Mouse (Mus musculus): ENCODE measurements around the gene Anks1. TPM values are rescaled to one million over a fixed set of nuclear protein-coding genes. Genes with fewer than 3 reads are reported as not detected.

Anks1 gene
- 8.5 and 12.6 TPM in 2 replicates for polyA plus RNA-seq (2015; fragmentation: Nextera tagmentation; extraction: Ambion mirVana)

- peak; percentile 85 for ATAC-seq (replicated peaks; ENCODE audit: insufficient number of reproducible peaks, insufficient read depth, low FRiP score, low read depth)
- Histone ChIP-seq H3K27ac (peak within 1 kb of the TSS; percentile 91), H3K27me3 (no peaks in the 10 kb centered on the region), H3K9me3 (replicated peaks) (no peaks in the 10 kb centered on the region), H3K4me2 (peak within 1 kb of the TSS; percentile 94), H3K9ac (peak within 1 kb of the TSS; percentile 96), H3K4me1 (replicated peaks) (peaks cover 32% of the 10 kb centered on the region), H3K36me3 (peaks cover 7% of the 10 kb centered on the region; the same call in 1 of the 2 replicates), H3K4me3 (peak within 1 kb of the TSS; percentile 93)
- 1% methylated on average over 67 of the region's 78 CpGs for WGBS
Measured at GRCm38 (mm10) chr17:27908888-27909621, at the start of gene Anks1. Gene Anks1, plus strand, starts transcription at chr17:27909306.

DNA sequence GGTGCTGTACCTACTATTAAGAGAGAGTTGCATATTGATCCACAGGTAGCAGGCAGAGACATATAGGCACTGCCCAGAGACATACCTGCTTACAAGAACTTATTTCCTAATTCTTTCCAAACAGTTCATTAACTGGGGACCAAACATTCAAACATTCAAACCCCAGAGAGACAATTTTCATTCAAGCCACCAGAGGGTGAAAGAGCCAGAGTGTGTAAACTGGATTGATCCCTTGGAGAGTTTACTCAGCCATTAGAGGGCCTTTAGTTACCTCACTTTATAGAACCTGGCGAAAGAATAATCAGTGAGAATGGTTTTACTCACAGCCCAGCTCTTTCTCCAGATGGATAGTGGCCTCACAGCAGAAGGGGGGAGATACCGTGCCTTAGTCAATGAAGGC, 43.6 kb upstream of the Anks1 start:
- Histone ChIP-seq H3K9me3 (replicated peaks) (no peaks in the 10 kb centered on the region), H3K4me2 (no peak overlapping the region), H3K4me1 (replicated peaks) (peaks cover 8% of the 10 kb centered on the region), H3K36me3 (peaks cover 5% of the 10 kb centered on the region; the same call in 1 of the 2 replicates), H3K4me3 (no peak overlapping the region), H3K27me3 (no peaks in the 10 kb centered on the region), H3K9ac (no peak overlapping the region), H3K27ac (no peak overlapping the region)
- ATAC-seq (replicated peaks; ENCODE audit: insufficient number of reproducible peaks, insufficient read depth, low FRiP score, low read depth) = no peak
- WGBS = 84% methylated on average over 2 of the region's 2 CpGs

- Histone ChIP-seq H3K4me3 (no peak overlapping the region), H3K9ac (no peak overlapping the region), H3K27me3 (no peaks in the 10 kb centered on the region), H3K9me3 (replicated peaks) (no peaks in the 10 kb centered on the region), H3K36me3 (peaks cover 5% of the 10 kb centered on the region; the same call in 1 of the 2 replicates), H3K4me1 (replicated peaks) (peaks cover 8% of the 10 kb centered on the region), H3K4me2 (no peak overlapping the region), H3K27ac (no peak overlapping the region)
- WGBS = 64% methylated on average over 4 of the region's 4 CpGs
- no peak for ATAC-seq (replicated peaks; ENCODE audit: insufficient number of reproducible peaks, insufficient read depth, low FRiP score, low read depth)
Measured at GRCm38 (mm10) chr17:27866737-27867136, 42.4 kb upstream of the Anks1 start.

DNA sequence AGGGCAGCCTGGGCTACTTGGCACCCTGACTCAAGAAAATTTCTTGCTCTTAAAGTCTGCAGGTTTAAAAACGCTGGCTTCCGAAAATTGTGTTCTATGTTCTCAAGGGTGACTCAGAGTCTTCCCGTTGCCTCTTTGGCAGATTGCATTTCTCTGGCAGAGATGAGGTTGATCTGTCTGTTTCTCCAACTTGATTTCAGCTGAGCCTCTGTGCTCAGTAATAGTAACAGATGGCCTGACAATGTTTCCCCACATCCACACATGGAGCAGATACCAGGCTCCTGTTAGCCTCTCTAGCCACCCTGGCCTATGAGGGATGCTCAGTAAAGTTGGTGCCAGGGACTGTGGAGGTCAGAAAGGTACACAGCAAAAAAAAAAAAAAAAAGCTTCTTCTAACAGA, 37.3 kb upstream of the Anks1 start:
- Histone ChIP-seq H3K27me3 (no peaks in the 10 kb centered on the region), H3K27ac (no peak overlapping the region), H3K9ac (no peak overlapping the region), H3K4me3 (no peak overlapping the region), H3K36me3 (peaks cover 5% of the 10 kb centered on the region; the same call in 1 of the 2 replicates), H3K9me3 (replicated peaks) (no peaks in the 10 kb centered on the region), H3K4me1 (replicated peaks) (peaks cover 12% of the 10 kb centered on the region), H3K4me2 (no peak overlapping the region)
- no peak for ATAC-seq (replicated peaks; ENCODE audit: insufficient number of reproducible peaks, insufficient read depth, low FRiP score, low read depth)
- WGBS = 87% methylated on average over 3 of the region's 3 CpGs

- no peak overlapping the region for H3K27ac ChIP-seq
- peaks cover 5% of the 10 kb centered on the region; the same call in 1 of the 2 replicates for H3K36me3 ChIP-seq
- no peak overlapping the region for H3K9ac ChIP-seq
- no peak overlapping the region for H3K4me3 ChIP-seq
- no peaks in the 10 kb centered on the region for H3K9me3 ChIP-seq (replicated peaks)
- no peak for ATAC-seq (replicated peaks; ENCODE audit: insufficient number of reproducible peaks, insufficient read depth, low FRiP score, low read depth)
- no peaks in the 10 kb centered on the region for H3K27me3 ChIP-seq
- H3K4me2 ChIP-seq = no peak overlapping the region
- 68% methylated on average over 3 of the region's 3 CpGs for WGBS
- H3K4me1 ChIP-seq (replicated peaks) = peaks cover 12% of the 10 kb centered on the region
Measured at GRCm38 (mm10) chr17:27873583-27873982, 35.5 kb upstream of the Anks1 start.

GRCm38 (mm10) chr17:27874510-27874909, 34.6 kb upstream of the Anks1 start:
- H3K36me3 ChIP-seq = peaks cover 7% of the 10 kb centered on the region; the same call in 1 of the 2 replicates
- no peak overlapping the region for H3K27ac ChIP-seq
- 44% methylated on average over 5 of the region's 5 CpGs for WGBS
- H3K27me3 ChIP-seq = no peaks in the 10 kb centered on the region
- no peak overlapping the region for H3K4me3 ChIP-seq
- no peak for ATAC-seq (replicated peaks; ENCODE audit: insufficient number of reproducible peaks, insufficient read depth, low FRiP score, low read depth)
- no peaks in the 10 kb centered on the region for H3K9me3 ChIP-seq (replicated peaks)
- peaks cover 12% of the 10 kb centered on the region for H3K4me1 ChIP-seq (replicated peaks)
- H3K4me2 ChIP-seq = no peak overlapping the region
- 0 out of 2 replicates have a peak overlapping the region, but pooled peaks have one; percentile 6 for H3K9ac ChIP-seq

- Histone ChIP-seq H3K36me3 (peaks cover 36% of the 10 kb centered on the region; the same call in 1 of the 2 replicates), H3K27ac (no peak overlapping the region), H3K9me3 (replicated peaks) (no peaks in the 10 kb centered on the region), H3K4me1 (replicated peaks) (no peaks in the 10 kb centered on the region), H3K9ac (no peak overlapping the region), H3K27me3 (no peaks in the 10 kb centered on the region), H3K4me3 (no peak overlapping the region), H3K4me2 (no peak overlapping the region)
- 62% methylated on average over 11 of the region's 11 CpGs for WGBS
- peak; percentile 31; the same call in 1 of the 2 replicates for ATAC-seq (replicated peaks; ENCODE audit: insufficient number of reproducible peaks, insufficient read depth, low FRiP score, low read depth)
Measured at GRCm38 (mm10) chr17:27881518-27881917, 27.6 kb upstream of the Anks1 start.

DNA sequence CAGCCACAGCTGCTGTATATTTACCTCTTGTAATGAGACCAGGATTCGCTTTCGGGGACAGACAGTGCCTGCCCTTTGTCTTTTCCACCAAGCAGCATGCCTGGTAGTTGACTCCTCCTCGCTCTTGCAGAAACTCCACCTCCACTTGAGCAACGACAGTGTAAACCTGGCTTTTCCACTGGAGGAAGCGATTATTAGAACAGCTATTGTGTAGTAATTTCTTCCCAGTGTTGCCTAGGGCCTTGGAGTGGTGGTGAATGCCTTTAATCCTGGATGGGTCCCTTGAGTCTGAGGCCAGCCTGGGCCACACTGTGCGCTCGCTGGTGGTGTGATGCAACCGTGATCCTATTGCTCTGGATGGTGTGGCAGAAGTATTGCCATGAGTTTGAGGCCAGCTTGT, 26.0 kb upstream of the Anks1 start:
- Histone ChIP-seq H3K27ac (no peak overlapping the region), H3K9ac (no peak overlapping the region), H3K4me1 (replicated peaks) (peaks cover 7% of the 10 kb centered on the region), H3K9me3 (replicated peaks) (no peaks in the 10 kb centered on the region), H3K27me3 (no peaks in the 10 kb centered on the region), H3K4me3 (no peak overlapping the region), H3K4me2 (no peak overlapping the region), H3K36me3 (peaks cover 52% of the 10 kb centered on the region)
- 86% methylated on average over 8 of the region's 8 CpGs for WGBS
- ATAC-seq (replicated peaks; ENCODE audit: insufficient number of reproducible peaks, insufficient read depth, low FRiP score, low read depth) = no peak

DNA sequence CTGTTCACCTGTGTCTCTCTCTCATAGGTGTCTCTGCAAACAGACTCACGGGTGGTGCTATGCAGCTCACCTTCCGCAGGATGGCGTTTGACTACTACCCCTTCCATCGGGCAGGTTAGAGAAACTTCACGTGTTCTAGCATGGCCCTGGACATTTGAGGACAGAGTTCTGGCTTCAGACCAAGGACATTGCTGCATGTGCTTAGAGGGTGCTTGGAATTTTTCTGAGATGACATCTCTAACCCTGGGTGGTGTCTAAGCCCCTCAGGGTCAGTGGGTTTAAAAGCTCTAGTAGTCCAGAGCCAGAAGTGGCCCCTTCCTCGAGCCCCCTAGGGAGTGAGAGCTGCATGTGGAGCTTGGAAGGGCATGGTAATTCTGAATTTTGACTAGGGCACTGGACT, 25.1 kb upstream of the Anks1 start:
- Histone ChIP-seq H3K4me1 (replicated peaks) (peaks cover 7% of the 10 kb centered on the region), H3K9ac (no peak overlapping the region), H3K9me3 (replicated peaks) (no peaks in the 10 kb centered on the region), H3K36me3 (peaks cover 53% of the 10 kb centered on the region), H3K27me3 (no peaks in the 10 kb centered on the region), H3K27ac (no peak overlapping the region), H3K4me3 (no peak overlapping the region), H3K4me2 (no peak overlapping the region)
- no peak for ATAC-seq (replicated peaks; ENCODE audit: insufficient number of reproducible peaks, insufficient read depth, low FRiP score, low read depth)
- WGBS = 88% methylated on average over 6 of the region's 6 CpGs

DNA sequence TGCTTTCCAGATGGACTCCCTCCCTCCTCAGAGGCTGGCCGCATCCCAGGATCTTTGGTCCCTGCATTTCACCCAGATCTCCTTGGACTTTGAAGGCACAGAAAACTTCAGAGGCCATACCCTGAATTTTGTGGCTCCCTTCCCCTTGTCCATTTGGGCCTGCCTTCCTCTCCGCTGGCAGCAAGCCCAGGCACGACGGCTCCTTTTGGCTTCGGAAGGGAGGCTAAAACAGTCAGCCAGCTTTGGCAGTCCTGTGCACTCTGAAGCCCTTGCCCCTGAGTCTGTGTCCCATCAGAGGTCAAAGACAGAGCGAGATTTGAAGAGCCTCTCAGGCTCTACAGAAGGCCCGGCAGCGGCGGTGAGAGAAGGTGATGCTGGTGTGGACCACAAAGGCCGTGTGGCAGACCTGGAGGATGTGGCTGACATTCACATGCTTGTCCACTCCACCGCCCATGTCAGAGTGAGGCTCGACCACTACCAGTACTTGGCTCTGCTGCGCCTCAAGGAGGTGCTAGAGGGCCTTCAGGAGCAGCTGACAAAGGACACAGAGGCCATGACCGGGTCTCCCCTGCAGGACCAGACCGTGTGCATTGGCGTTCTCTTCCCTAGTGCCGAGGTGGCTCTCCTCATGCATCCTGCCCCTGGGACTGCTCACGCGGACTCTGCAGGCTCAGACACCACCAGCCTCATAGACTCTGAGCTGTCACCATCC, 22.5 kb upstream of the Anks1 start:
- WGBS = 66% methylated on average over 19 of the region's 19 CpGs
- H3K4me3 ChIP-seq = no peak overlapping the region
- H3K9ac ChIP-seq = no peak overlapping the region
- no peaks in the 10 kb centered on the region for H3K9me3 ChIP-seq (replicated peaks)
- ATAC-seq (replicated peaks; ENCODE audit: insufficient number of reproducible peaks, insufficient read depth, low FRiP score, low read depth) = no peak
- H3K36me3 ChIP-seq = peaks cover 40% of the 10 kb centered on the region
- peaks cover 7% of the 10 kb centered on the region for H3K4me1 ChIP-seq (replicated peaks)
- no peak overlapping the region for H3K4me2 ChIP-seq
- H3K27ac ChIP-seq = peak overlapping the region; percentile 44; the same call in 1 of the 2 replicates
- H3K27me3 ChIP-seq = no peaks in the 10 kb centered on the region

DNA sequence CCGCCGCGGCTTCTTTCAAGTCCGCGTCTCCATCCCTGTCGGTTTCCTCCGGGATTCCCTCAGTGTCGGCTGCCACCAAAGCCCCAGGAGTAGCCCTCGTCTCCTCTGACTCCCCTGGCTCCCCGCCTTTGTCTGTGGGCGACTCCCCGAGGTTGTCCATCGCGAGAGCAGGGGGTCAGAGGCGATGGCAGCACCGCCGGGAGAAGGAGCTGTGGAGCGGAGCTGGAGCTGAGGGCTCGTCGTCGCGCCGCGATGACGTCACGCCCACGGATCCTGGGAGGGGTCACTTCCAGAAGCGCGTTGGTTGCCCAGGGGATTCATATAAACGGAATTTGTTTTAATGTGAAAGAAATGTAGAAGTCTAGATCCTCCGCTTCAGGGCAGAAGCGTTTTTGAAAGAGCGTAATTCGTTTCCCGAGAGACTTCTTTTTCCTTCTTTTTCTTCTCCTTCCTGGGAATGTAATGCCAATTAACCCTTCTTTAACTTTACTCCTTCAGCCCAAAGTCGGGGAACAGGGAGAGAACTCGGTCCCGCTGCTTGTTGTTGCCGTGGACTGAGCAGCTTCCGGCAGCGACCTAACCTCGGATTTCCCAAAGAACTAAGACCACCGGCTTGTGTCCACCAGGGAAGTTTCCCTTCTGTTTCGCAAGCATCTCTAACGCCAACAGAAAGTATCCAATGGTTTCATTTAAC, 1.4 kb upstream of the Anks1 start:
- H3K4me3 ChIP-seq = peak overlapping the region; percentile 93
- peaks cover 32% of the 10 kb centered on the region for H3K4me1 ChIP-seq (replicated peaks)
- under 1% methylated on average over 45 of the region's 45 CpGs for WGBS
- H3K27me3 ChIP-seq = no peaks in the 10 kb centered on the region
- ATAC-seq (replicated peaks; ENCODE audit: insufficient number of reproducible peaks, insufficient read depth, low FRiP score, low read depth) = peak; percentile 45; the same call in 1 of the 2 replicates
- H3K9me3 ChIP-seq (replicated peaks) = no peaks in the 10 kb centered on the region
- H3K36me3 ChIP-seq = peaks cover 19% of the 10 kb centered on the region
- H3K27ac ChIP-seq = peak overlapping the region; percentile 91
- peak overlapping the region; percentile 96 for H3K9ac ChIP-seq
- peak overlapping the region; percentile 94 for H3K4me2 ChIP-seq
